In the genomic region with DNA sequence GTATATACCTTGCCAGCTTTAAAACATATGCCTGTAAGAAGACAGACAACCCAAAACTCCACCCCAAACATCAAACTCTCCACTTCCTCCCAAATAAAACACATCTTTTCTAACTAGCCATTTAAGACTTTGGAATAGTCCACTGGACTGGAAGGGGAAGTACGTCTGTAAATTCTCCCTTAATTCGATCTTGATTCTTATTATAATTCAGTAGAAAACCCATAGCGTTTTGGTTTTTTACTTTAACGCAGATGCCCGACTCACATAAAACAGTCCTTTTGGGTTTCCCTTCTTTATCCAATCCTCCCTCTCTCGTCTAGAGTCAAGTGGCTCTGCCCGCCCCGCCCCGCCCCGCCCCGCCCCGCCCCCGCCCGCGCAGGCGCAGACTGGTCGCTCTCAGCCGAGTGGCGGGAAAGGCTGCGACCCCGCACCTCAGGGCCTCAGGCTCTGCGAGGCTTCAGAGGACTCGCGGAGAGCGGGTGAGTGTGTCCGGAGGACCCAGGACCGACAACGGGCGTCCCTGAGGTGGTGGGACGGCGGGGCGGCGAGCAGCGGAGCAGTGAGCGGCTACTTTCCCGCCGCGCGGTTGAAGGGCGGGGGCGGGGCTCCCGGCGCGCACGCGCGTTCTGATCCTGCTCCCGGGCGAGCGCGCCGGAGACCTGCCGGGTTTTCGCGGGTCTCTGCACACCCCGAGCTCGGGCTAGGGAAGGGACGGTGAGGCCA, we compare ENCODE assay signal across 8 mouse cellular contexts. TPM values are rescaled to one million over a fixed set of nuclear protein-coding genes. Genes with fewer than 3 reads are reported as not detected.
DNase-seq lines count a peak whose midpoint lies in the region; ATAC-seq lines count a peak whose summit lies in the region.

Timeless (plus strand) TSS at position 369 of the 723 bp plus-strand sequence.

- H3K4me1 ChIP-seq in embryonic facial prominence, embryonic 13.5 days = peaks cover 34% of the 10 kb centered on the region
- peaks cover 38% of the 10 kb centered on the region for H3K4me1 ChIP-seq in limb, embryonic 13.5 days
- peaks cover 12% of the 10 kb centered on the region for H3K4me1 ChIP-seq in midbrain, embryonic 15.5 days

- no peaks in the 10 kb centered on the region; the same call in 1 of the 2 replicates for H3K36me3 ChIP-seq in embryonic facial prominence, embryonic 13.5 days
- H3K36me3 ChIP-seq in limb, embryonic 13.5 days = peaks cover 9% of the 10 kb centered on the region; the same call in 1 of the 2 replicates
- no peaks in the 10 kb centered on the region for H3K36me3 ChIP-seq in midbrain, embryonic 15.5 days (replicated peaks)

- no peaks in the 10 kb centered on the region for H3K27me3 ChIP-seq in embryonic facial prominence, embryonic 13.5 days
- H3K27me3 ChIP-seq in limb, embryonic 13.5 days = no peaks in the 10 kb centered on the region
- H3K27me3 ChIP-seq in midbrain, embryonic 15.5 days (replicated peaks) = no peaks in the 10 kb centered on the region

- 1% methylated on average over 56 of the region's 58 CpGs for WGBS in embryonic facial prominence, embryonic 13.5 days
- under 1% methylated on average over 58 of the region's 58 CpGs for WGBS in limb, embryonic 13.5 days
- WGBS in midbrain, embryonic 15.5 days = under 1% methylated on average over 57 of the region's 58 CpGs

- DNase-seq in 3T3-L1 (ENCODE audit: low read depth, low spot score) = peak; percentile 80
- DNase-seq in adrenal gland, postnatal 4 days (ENCODE audit: low spot score in 2 of 2) = peak; percentile 82 to 84
- peak; percentile 86 for DNase-seq in heart, adult 8-10 months (ENCODE audit: low spot score)
- DNase-seq in kidney, adult 8-10 months = peak; percentile 74 to 86
- DNase-seq in spleen, adult 18-20 months = peak; percentile 80 to 93

- ATAC-seq in embryonic facial prominence, embryonic 13.5 days (ENCODE audit: insufficient number of reproducible peaks, insufficient read depth, low FRiP score, low TSS enrichment, low read depth) = peak; percentile 91
- ATAC-seq in limb, embryonic 13.5 days (ENCODE audit: low FRiP score, low read depth) = peak; percentile 89
- peak; percentile 92 for ATAC-seq in midbrain, embryonic 15.5 days (replicated peaks)

- no peaks in the 10 kb centered on the region for H3K9me3 ChIP-seq in embryonic facial prominence, embryonic 13.5 days
- no peaks in the 10 kb centered on the region for H3K9me3 ChIP-seq in limb, embryonic 13.5 days
- H3K9me3 ChIP-seq in midbrain, embryonic 15.5 days = no peaks in the 10 kb centered on the region

- H3K4me3 ChIP-seq in embryonic facial prominence, embryonic 13.5 days = peak within 1 kb of the TSS; percentile 74
- peak within 1 kb of the TSS; percentile 77 for H3K4me3 ChIP-seq in limb, embryonic 13.5 days
- H3K4me3 ChIP-seq in midbrain, embryonic 15.5 days = peak within 1 kb of the TSS; percentile 95

- peak within 1 kb of the TSS; percentile 89 for H3K9ac ChIP-seq in embryonic facial prominence, embryonic 13.5 days
- peak within 1 kb of the TSS; percentile 85 for H3K9ac ChIP-seq in limb, embryonic 13.5 days
- H3K9ac ChIP-seq in midbrain, embryonic 15.5 days = peak within 1 kb of the TSS; percentile 83

- H3K27ac ChIP-seq in embryonic facial prominence, embryonic 13.5 days = peak within 1 kb of the TSS; percentile 95
- H3K27ac ChIP-seq in limb, embryonic 13.5 days = peak within 1 kb of the TSS; percentile 94
- peak within 1 kb of the TSS; percentile 93 for H3K27ac ChIP-seq in midbrain, embryonic 15.5 days

- peak within 1 kb of the TSS; percentile 67 for H3K4me2 ChIP-seq in embryonic facial prominence, embryonic 13.5 days
- peak within 1 kb of the TSS; percentile 75 for H3K4me2 ChIP-seq in limb, embryonic 13.5 days (replicated peaks)
- H3K4me2 ChIP-seq in midbrain, embryonic 15.5 days = peak within 1 kb of the TSS; percentile 60

RNA-seq across cellular contexts. Expression of gene Timeless, which starts in this region (rescaled TPM):
- 10 to 100 TPM; 28.4 to 34.0 TPM for total RNA-seq in adrenal gland, postnatal 4 days (2021)
- 65.4 and 79.4 TPM in 2 replicates for polyA plus RNA-seq in embryonic facial prominence, embryonic 13.5 days (2015; fragmentation: Nextera tagmentation; extraction: Ambion mirVana)
- 1 to 10 TPM; 6.0 to 8.5 (median 7.7) TPM for total RNA-seq in heart, adult 8-10 months (2022)
- polyA plus RNA-seq in limb, embryonic 13.5 days (2015; fragmentation: Nextera tagmentation; extraction: Ambion mirVana) = 75.7 and 76.4 TPM in 2 replicates
- polyA plus RNA-seq in midbrain, embryonic 15.5 days (2015; fragmentation: Nextera tagmentation; extraction: Ambion mirVana) = 17.8 and 20.5 TPM in 2 replicates

Comparison
In these comparisons a context has a peak if more than half of its experiments do, and no peak if none do; other contexts are left out.
1. Peak in every context shown above with its lines: DNase-seq, ATAC-seq, H3K4me3 ChIP-seq and H3K27ac ChIP-seq.